Mouse (Mus musculus) intestine, embryonic 16.5 days (tissue): ENCODE measurements around the gene Ndufv1. TPM values are rescaled to one million over a fixed set of nuclear protein-coding genes. Genes with fewer than 3 reads are reported as not detected.

Experiments used
- ATAC-seq: fragments of 200-750 bp; cut with Nextera tagmentation; 2 replicates; pipeline ENCODE4 v1.8.0; 2017; ENCODE audit warnings: moderate TSS enrichment, moderate library complexity
- H3K27ac ChIP-seq: fragments of 300-500 bp; sonication (generic); 2 replicates; pipeline ENCODE4 v1.5.1; 2014; ENCODE audit warnings: mild to moderate bottlenecking, low read length
- H3K27me3 ChIP-seq: fragments of 300-500 bp; sonication (generic); replicated peaks from 2 replicates; pipeline ENCODE4 v1.6.1; 2014; ENCODE audit warnings: low read length, control low read depth, mixed read lengths; ENCODE audit not compliant: control insufficient read depth, insufficient read depth
- H3K36me3 ChIP-seq: fragments of 300-500 bp; sonication (generic); 2 replicates; pipeline ENCODE4 v1.6.1; 2014; ENCODE audit warnings: low read length, control low read depth; ENCODE audit not compliant: control insufficient read depth, insufficient read depth
- H3K4me1 ChIP-seq: fragments of 300-500 bp; sonication (generic); 2 replicates; pipeline ENCODE4 v1.6.1; 2014; ENCODE audit warnings: low read length, control low read depth, mixed read lengths; ENCODE audit not compliant: control insufficient read depth, insufficient read depth
- H3K4me2 ChIP-seq: fragments of 300-500 bp; sonication (generic); 2 replicates; pipeline ENCODE4 v1.6.1; 2014; ENCODE audit warnings: low read depth, low read length, control low read depth
- H3K4me3 ChIP-seq: fragments of 300-500 bp; sonication (generic); 2 replicates; pipeline ENCODE4 v1.5.1; 2014; ENCODE audit warnings: mild to moderate bottlenecking, low read length
- H3K9ac ChIP-seq: fragments of 300-500 bp; sonication (generic); 2 replicates; pipeline ENCODE4 v1.6.1; 2014; ENCODE audit warnings: low read depth, low read length
- H3K9me3 ChIP-seq: fragments of 300-500 bp; sonication (generic); 2 replicates; pipeline ENCODE4 v1.6.1; 2016; ENCODE audit warnings: low read length, control low read depth; ENCODE audit not compliant: control insufficient read depth
- WGBS: fragments of 180-500 bp; shearing (Covaris S2); extraction: QIAGEN DNeasy Blood & Tissue Kit; methylation state at CpG from one replicate; pipeline ENCODE4 v1.1.7; 2014; 5-methylcytosine and 5-hydroxymethylcytosine counted together
- polyA plus RNA-seq: library from polyadenylated mRNA; unstranded; fragments of >200 nt; fragmentation: Nextera tagmentation; extraction: Ambion mirVana; gene quantifications from 2 replicates; pipeline ENCODE4 v1.2.1, GENCODE M21; 2015

Ndufv1 gene
- polyA plus RNA-seq, 1 experiment from 2014 or later, result 309 TPM

GRCm38 (mm10) chr19:4036327-4037045 lies 23.9 kb upstream of the Ndufv1 start:
- Histone ChIP-seq H3K27me3 (no peaks in the 10 kb centered on the region), H3K9ac (peak overlapping the region; percentile 58), H3K4me1 (peaks cover 16% of the 10 kb centered on the region), H3K4me2 (peak overlapping the region; percentile 46), H3K4me3 (peak overlapping the region; percentile 30), H3K9me3 (no peaks in the 10 kb centered on the region), H3K36me3 (0 out of 2 replicates have a peak, but pooled peaks cover 2% of the 10 kb centered on the region), H3K27ac (peak overlapping the region; percentile 7)
- peak; percentile 72 for ATAC-seq
- 66% methylated on average over 12 of the region's 12 CpGs for WGBS

GRCm38 (mm10) chr19:4033742-4034141 lies 21.1 kb upstream of the Ndufv1 start:
- 0 out of 2 replicates have a peak, but pooled peaks cover 2% of the 10 kb centered on the region for H3K36me3 ChIP-seq
- WGBS, result 46% methylated on average over 5 of the region's 5 CpGs
- H3K9me3 ChIP-seq, result no peaks in the 10 kb centered on the region
- no peak overlapping the region for H3K4me3 ChIP-seq
- peak overlapping the region; percentile 81 for H3K27ac ChIP-seq
- 0 out of 2 replicates have a peak overlapping the region, but pooled peaks have one; percentile 6 for H3K4me2 ChIP-seq
- H3K9ac ChIP-seq, result 0 out of 2 replicates have a peak overlapping the region, but pooled peaks have one; percentile 21
- H3K4me1 ChIP-seq, result peaks cover 16% of the 10 kb centered on the region
- ATAC-seq, result 0 out of 2 replicates have a peak, but pooled peaks have one; percentile 27
- H3K27me3 ChIP-seq, result no peaks in the 10 kb centered on the region

- peak overlapping the region; percentile 81 for H3K27ac ChIP-seq
- ATAC-seq, result peak; percentile 52
- 0 out of 2 replicates have a peak, but pooled peaks cover 2% of the 10 kb centered on the region for H3K36me3 ChIP-seq
- WGBS, result 66% methylated on average over 3 of the region's 3 CpGs
- H3K27me3 ChIP-seq, result no peaks in the 10 kb centered on the region
- 0 out of 2 replicates have a peak overlapping the region, but pooled peaks have one; percentile 6 for H3K4me2 ChIP-seq
- H3K4me3 ChIP-seq, result no peak overlapping the region
- no peaks in the 10 kb centered on the region for H3K9me3 ChIP-seq
- no peak overlapping the region for H3K9ac ChIP-seq
- H3K4me1 ChIP-seq, result peaks cover 15% of the 10 kb centered on the region
These were observed 20.7 kb upstream of the Ndufv1 start for GRCm38 (mm10) chr19:4033298-4033697.

GRCm38 (mm10) chr19:4032668-4033067 lies 20.1 kb upstream of the Ndufv1 start:
- 55% methylated on average over 7 of the region's 7 CpGs for WGBS
- Histone ChIP-seq H3K9me3 (no peaks in the 10 kb centered on the region), H3K9ac (no peak overlapping the region), H3K27ac (peak overlapping the region; percentile 51; the same call in 1 of the 2 replicates), H3K36me3 (0 out of 2 replicates have a peak, but pooled peaks cover 2% of the 10 kb centered on the region), H3K4me1 (peaks cover 12% of the 10 kb centered on the region; the same call in 1 of the 2 replicates), H3K27me3 (no peaks in the 10 kb centered on the region), H3K4me2 (no peak overlapping the region), H3K4me3 (no peak overlapping the region)
- ATAC-seq, result no peak

- ATAC-seq, result no peak
- no peak overlapping the region for H3K27ac ChIP-seq
- H3K27me3 ChIP-seq, result no peaks in the 10 kb centered on the region
- no peak overlapping the region for H3K9ac ChIP-seq
- no peaks in the 10 kb centered on the region for H3K4me1 ChIP-seq
- H3K4me3 ChIP-seq, result no peak overlapping the region
- no peak overlapping the region for H3K4me2 ChIP-seq
- no peaks in the 10 kb centered on the region for H3K36me3 ChIP-seq
- 0 out of 2 replicates have a peak, but pooled peaks cover 3% of the 10 kb centered on the region for H3K9me3 ChIP-seq
These were observed 15.0 kb upstream of the Ndufv1 start for GRCm38 (mm10) chr19:4027576-4027975.

GRCm38 (mm10) chr19:4023185-4023584 lies 10.6 kb upstream of the Ndufv1 start:
- ATAC-seq, result no peak
- 0 out of 2 replicates have a peak, but pooled peaks cover 3% of the 10 kb centered on the region for H3K9me3 ChIP-seq
- H3K4me2 ChIP-seq, result no peak overlapping the region
- no peak overlapping the region for H3K27ac ChIP-seq
- WGBS, result 68% methylated on average over 7 of the region's 7 CpGs
- H3K9ac ChIP-seq, result no peak overlapping the region
- peaks cover 12% of the 10 kb centered on the region; the same call in 1 of the 2 replicates for H3K4me1 ChIP-seq
- no peak overlapping the region for H3K4me3 ChIP-seq
- no peaks in the 10 kb centered on the region for H3K27me3 ChIP-seq
- H3K36me3 ChIP-seq, result no peaks in the 10 kb centered on the region

- Histone ChIP-seq H3K4me3 (no peak overlapping the region; the same call in 1 of the 2 replicates), H3K4me2 (no peak overlapping the region), H3K9me3 (no peaks in the 10 kb centered on the region), H3K36me3 (no peaks in the 10 kb centered on the region), H3K27ac (no peak overlapping the region; the same call in none of the 2 replicates), H3K4me1 (peaks cover 12% of the 10 kb centered on the region; the same call in 1 of the 2 replicates), H3K9ac (peak overlapping the region; percentile 34), H3K27me3 (no peaks in the 10 kb centered on the region)
- 30% methylated on average over 18 of the region's 18 CpGs for WGBS
- ATAC-seq, result peak; percentile 92
These were observed 6.4 kb upstream of the Ndufv1 start for GRCm38 (mm10) chr19:4018743-4019583.

GRCm38 (mm10) chr19:4017921-4018587 lies 5.4 kb upstream of the Ndufv1 start:
- no peak for ATAC-seq
- 55% methylated on average over 10 of the region's 10 CpGs for WGBS

More at GRCm38 (mm10) chr19:4017921-4018587, 5.4 kb upstream of the Ndufv1 start:
- H3K9ac ChIP-seq, result no peak overlapping the region
- H3K4me1 ChIP-seq, result peaks cover 14% of the 10 kb centered on the region; the same call in 1 of the 2 replicates
- H3K27me3 ChIP-seq, result no peaks in the 10 kb centered on the region
- no peak overlapping the region for H3K4me3 ChIP-seq
- H3K9me3 ChIP-seq, result no peaks in the 10 kb centered on the region
- no peak overlapping the region for H3K27ac ChIP-seq
- no peak overlapping the region for H3K4me2 ChIP-seq
- no peaks in the 10 kb centered on the region for H3K36me3 ChIP-seq
